Mouse (Mus musculus) cerebellum, adult 11-12 months (tissue): ENCODE measurements around the gene Fndc8.

Experiments
- DNase-seq: peaks from one replicate; pipeline ENCODE4 v3.0.0; 2022

Fndc8 gene

DNA sequence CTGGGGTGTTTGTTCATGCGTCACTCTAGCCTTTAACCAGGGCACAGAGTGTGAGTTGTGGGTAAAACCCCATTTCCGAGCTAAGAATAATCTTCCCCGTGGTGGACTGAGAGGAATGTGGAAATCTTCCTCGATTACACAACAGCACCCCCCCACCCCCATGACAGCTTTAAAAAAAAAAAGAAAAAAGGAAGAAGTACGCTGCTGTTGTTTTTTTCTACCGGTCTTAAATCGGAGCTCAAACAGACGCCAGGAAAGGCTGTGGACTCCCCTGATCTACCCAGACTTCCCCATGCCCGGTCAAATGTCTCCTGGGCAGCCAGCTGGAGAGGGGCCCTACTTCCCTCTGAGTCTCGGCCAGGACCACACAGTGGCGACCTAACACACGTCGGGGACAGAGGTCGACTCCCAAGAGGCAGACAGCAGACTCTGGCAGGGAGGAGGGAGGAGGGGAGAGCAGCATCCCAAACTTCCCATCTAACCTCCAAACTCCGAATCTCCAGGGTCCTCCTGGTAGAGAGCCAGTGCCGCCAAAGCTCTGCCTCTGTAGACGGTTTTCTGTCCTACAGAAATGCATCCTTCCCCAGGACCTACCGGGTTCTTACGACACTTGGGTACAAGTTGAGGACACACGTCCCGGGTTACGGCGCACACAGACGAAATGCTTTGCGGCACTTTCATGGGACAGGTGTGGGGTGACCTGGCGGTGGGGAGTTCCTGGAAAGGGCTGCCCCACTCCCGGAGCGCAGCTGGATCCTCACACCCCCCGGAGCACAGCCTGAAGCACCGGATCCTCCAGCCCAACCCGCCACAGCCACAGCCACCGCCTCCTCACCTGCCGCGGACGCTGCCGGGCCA lies 21.5 kb upstream of the Fndc8 start:
- no peak for DNase-seq

DNA sequence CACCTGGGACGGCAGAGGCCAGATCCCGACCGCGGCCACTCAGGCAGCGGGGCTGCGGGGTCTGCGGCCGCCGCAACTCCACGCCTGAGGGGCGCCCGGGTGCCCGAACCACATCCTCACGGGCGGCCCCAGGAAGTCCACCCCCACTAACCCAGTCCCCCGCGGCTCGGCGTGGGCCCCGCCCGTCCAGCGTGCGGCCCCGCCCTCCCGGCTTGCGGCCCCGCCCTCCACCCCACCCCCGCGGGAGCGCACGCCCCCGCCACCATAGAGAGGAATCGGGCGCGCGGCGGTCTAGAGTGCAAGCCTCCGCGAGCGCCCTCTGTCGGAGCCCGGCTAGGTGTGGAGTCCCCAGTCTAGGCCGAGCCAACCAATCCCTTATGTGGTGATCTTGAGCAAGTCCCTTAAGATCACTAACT lies 20.9 kb upstream of the Fndc8 start, which contains the start of gene Rffl:
Gene Rffl (minus strand): TSS at position 180 of the 416 bp plus-strand sequence.
- DNase-seq, result peak; percentile 88

DNA sequence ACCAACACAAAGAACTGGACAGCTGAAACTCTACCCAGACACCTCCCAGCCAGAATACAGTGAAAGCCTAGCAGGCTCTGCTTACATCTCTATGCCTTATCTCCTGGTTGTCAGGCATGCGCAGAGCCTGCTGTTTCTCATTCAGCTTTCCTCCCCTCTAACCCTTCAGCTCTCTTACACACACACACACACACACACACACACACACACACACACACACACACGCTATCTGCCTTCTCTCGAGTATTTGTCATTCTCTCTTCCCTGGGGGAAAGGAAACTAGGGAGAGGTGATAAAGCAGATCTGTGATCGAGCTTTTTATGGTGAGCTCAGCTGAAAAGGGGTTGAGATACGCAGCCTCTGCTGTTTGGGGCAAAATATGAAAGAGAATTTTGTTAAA lies 17.0 kb upstream of the Fndc8 start:
- no peak for DNase-seq

DNA sequence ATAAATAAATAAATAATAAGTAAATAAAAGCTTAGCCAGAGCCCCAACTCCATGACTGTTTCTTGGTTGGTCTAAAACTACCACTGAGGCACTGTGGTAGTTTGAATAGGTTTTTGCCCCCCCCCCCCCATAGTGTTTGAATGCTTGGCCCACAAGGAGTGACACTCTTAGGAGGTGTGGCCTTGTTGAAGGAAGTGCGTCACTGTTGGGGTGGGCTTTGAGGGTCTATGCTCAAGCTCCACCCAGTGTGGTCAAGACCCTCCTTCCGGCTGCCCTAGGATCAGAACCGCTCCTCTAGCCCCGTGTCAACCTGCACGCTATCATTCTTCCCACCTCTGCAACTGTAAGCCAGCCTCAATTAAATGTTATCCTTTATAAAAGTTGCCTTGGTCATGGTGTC lies 16.3 kb upstream of the Fndc8 start:
- DNase-seq, result no peak

DNA sequence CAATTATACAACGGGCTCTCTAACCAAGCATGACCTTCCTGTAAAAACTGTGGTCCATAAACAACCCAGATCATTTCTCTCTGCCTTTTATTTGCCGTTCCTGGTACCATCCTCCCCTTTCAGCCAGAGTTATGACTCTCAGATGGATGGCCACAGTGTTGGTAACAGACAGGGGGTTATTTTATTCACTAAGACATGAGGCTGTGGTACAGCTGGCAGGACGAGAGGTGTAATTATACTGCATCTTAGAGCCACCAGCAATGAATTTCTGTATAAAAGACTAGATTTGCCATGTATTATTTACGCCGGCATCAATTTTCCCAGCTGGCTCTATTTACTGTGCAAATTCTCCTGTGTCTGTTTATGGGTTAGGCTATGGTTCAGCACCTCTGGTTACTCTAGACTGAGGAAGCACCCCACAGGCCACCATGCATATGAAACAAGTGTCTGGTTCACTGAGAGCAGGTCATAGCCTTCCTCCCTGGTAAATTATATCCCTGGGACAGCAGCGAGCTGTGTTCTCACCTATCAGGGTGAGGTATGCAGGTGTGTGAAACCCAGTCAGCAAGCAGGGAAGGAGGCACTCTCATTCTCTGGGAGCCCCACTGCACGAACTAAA lies 14.1 kb upstream of the Fndc8 start:
- no peak for DNase-seq

DNA sequence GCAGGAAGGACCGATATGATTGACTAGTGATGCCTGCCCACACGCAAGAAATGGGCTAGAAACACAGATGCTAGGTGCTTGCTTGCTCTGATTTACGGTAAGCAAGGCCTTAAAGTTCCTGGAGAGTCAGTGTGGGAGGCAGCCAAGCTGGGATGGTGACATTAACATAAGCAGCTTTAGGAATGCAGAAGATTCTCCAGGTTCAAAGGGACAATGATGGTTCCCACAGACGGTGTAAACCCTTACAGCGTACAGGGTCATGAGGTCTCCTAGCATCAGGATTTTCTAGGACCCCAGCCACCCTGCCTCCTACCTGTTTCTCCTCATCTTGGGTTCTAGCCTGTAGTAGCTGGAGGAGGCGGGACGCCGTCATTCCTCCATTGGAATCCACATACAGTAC lies 8.7 kb upstream of the Fndc8 start:
- no peak for DNase-seq

DNA sequence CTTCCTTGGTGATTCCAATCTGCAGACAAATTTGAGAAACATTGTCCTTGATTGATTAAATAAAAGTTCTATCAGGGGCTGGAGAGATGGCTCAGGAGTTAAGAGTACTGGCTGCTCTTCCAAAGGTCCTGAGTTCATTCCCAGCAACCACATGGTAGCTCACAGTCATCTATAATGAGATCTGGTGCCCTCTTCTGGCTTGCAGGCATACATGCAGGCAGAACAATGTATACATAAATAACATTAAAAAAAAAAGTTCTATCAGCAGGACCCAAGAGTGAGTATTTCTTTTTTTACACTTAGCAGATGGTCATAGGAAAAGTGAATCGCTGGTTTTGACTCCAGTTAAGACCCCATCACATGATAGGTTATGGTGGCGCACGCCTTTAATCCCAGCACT lies 5.4 kb upstream of the Fndc8 start:
- DNase-seq, result no peak

DNA sequence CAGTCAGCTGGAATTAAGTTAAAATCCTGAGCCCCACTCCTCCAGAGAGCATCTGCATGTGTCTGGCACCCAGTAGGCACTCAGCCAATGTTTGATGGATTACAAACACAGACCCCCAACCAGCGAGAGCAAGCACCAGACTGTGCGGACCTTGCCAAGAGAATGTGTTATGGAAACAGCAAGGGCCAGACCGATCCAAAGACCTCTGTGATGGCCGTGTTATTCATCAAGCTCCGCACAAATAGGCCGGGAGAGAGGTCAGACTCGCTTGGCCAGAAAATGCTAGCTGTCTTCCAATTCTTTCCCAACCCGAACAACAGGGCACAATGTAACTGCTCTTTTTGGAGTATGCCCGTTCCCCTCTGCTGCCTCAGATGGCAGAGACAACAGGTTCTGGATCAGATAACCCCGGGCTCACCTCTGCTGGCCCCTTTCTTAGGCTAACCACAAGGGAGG lies 3.4 kb upstream of the Fndc8 start:
- DNase-seq, result no peak

DNA sequence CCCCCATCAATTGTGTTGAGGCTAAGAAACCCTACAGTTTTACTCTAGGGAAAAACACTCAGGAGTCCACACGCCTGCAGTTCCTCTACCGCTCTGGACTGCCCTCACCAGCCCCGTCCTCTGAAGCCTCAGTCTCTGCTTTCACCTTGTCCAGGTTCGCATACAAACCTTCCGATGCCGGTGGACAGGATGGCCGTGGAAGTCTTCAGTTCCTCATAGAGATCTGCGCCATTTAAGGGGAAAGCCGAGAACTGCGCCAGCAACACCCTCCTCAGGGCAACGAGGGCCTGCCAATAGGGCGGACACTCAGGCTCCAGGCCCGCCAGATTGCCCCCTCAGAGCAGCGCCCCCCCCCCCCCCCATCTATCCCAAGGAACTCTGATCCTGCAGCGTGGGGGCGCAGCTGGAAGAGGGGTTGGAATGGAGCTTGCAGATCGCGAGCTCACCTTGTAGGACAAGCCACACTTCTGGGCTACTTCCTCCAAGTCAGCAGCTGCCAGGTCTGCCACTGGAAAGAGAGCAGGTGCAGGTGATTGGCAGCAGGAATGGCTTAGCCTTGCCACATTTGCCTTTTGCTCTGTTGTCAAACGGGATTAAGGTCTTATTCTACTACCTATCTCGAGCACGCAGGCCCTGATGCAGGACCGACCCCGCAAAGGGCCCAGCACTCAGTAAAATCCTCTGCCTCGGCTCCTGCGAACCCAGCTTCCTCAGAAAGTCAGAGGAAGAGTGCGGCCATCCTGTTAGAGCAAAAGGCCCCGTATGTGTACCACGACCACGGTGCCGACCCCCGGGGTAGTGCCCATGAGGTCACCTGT lies 2.2 kb upstream of the Fndc8 start:
- peak; percentile 32 for DNase-seq

DNA sequence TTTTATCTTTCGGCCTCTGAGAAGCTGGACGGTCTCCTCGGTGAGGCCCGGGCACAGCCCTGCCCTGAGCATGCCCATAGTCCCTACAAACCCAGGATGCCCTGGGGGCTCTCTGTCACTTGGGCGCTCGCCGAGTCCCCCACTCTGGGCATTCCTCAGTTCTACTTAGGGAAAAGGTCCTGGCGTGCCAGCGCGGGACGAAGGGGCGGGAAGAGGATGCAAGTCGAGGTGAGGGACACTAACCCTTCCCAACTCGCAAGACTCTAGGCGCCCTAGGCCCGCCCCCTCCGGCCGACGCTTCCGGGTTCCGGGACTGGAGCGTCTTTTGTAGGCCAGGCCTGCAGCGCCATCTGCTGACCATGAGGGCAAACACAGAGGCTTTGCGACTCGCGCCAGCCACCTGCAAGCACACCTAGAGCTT lies 1.6 kb upstream of the Fndc8 start, which contains the start of gene Rad51d:
Gene Rad51d (minus strand): TSS at position 273 of the 421 bp plus-strand sequence.
- peak; percentile 93 for DNase-seq

DNA sequence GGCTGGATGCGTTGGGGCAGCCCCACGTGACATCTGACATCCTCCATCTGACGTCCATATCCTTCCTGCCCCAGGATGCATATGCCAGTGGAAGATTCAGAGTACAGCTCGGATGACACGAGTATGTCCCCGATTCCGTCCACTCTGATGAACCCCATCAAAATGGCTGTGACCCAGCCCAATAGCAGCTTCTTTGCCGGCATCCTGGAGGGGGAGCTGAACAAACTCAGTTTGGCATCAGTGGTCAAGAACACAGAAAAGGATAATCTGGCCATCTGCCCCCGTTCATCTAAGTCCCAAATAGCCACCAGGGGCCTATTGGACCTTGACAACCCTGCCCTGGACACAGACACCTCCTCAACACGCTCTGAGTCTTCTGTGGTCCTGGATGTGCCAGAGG lies 5.6 kb downstream of the Fndc8 start:
- DNase-seq, result no peak

DNA sequence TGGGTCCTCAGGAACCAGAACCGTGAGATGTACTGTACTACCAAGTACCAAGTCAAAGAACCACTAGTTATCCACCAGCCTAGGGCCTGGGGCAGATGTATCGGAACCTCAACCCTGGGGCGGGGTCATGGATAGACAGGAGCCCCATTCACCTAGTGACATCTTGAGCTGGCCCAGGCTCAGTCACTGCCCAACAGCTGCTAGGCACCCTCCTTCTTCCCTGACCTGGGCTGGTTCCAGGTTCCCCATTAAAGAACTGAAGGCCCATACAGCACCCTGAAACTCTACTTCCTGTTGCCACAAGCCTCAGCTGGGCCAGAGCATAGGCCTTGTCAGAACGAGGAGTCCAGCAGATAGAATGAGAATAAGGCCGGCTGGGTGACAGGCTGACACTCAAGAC lies 7.8 kb downstream of the Fndc8 start:
- no peak for DNase-seq

DNA sequence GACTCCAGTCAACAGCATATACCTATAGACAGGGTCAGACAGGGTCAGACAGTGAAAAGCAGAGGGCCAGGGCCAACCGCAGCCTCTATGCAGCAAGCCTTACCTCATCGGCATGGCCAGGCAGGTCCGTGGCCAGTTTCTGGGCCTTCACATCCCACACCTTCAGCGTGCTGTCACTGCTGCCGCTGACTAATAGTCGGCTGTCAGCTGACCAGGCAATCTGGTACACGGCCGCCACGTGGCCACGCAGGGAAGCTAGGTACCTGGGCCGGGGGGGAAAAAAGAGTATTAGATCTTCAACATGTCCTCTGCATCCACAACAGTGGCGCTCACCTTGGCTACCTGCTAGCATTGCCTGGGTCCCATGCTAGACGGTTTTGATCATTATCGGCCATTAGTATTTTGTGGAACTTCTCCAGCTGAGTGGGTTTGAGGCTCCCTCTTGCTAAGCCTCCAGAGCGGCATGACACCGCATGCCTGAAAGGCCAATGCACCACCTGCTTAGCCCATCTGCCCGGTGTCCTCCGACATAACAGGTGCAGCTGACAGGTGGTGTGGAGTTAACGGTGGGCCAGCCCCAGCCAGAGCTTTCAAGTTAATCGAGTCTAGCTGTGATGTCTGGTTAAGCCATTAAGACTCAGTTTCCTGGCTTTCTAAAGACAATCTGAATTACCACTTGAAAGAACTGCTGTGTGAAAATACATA lies 9.8 kb downstream of the Fndc8 start:
- DNase-seq, result peak; percentile 77

DNA sequence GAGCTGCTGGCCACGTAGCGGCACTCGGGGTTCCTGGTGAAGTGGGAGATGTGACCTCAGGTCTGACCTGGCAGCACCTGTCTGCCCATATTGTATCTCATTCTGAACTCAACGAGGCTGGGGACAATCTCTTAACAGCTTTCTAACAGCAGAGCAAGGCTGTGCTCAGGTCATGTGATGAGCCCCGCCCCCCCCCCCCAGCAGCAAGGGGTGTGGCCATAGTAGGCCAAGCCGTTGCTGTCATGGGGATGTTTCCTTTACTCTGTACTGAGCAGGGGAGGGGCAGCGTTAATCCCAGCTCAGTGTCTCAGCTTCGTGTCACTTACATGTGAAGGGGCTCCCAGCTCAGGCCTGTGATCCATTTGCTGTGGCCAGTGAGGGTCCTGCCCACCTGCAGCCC lies 13.0 kb downstream of the Fndc8 start:
- DNase-seq, result no peak

DNA sequence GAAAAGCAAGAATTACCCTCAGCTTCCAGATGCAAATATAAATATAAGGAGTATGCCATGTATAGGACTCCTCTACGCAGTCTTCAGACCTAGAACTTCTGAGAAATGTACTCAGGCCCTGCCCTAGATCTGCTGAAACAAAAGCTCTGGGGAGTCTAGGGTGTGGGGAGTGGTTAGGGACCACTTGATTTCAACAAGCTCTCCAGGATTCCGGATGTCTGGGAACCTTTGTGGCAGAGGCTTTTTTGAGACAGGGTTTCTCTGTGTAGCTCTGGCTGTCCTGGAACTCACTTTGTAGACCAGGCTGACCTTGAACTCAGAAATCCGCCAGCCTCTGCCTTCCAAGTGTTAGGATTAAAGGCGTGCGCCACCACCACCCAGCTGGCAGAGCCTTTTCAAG lies 13.9 kb downstream of the Fndc8 start:
- no peak for DNase-seq

DNA sequence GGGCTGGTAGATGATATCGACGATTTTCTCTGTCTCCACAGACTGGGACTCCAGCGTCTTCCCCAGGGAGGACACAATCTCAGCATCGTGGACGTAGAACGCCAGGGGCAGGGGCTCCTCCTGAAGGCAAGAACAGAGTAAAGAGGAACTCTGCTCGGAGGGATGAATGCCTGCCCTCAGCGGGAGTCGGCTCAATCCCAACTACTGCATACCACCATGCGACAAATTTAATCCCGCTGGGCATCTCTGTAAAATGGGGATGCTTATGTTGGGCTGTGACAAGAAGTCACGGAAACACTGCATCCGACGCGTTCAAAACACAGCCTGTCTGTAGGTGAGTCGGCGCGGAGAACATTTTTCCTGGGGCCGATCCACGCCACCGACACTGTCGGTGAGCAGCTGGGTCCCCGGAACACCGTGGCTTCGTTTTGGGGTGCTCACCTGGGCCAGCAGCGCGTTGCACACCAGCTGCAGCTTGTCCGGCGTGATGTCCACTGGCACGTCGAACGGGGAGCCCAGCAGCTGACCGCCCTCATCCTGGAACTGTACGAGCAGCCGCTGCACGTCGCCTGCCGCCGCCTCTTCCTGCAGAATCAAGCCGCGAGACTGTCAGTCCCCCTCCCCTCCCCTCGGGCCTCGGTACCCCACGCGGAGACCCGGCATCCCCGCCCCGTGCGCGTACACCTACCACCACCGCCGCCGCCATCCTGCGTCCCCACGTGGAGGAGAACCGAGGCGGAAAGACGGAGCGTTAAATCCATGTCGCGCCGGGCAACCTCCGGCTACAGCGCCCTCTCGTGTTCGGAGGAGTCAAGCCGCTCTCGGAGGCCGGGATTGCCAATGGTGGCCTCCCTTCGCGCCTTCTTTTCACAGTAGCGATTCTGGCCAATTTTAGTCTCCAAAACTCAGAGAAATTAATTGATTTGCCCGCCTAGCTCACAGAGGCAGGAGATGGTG lies 16.0 kb downstream of the Fndc8 start, which contains the start of gene Nle1:
Gene Nle1 (minus strand): TSS at position 761 of the 957 bp plus-strand sequence.
- DNase-seq, result peak; percentile 87

DNA sequence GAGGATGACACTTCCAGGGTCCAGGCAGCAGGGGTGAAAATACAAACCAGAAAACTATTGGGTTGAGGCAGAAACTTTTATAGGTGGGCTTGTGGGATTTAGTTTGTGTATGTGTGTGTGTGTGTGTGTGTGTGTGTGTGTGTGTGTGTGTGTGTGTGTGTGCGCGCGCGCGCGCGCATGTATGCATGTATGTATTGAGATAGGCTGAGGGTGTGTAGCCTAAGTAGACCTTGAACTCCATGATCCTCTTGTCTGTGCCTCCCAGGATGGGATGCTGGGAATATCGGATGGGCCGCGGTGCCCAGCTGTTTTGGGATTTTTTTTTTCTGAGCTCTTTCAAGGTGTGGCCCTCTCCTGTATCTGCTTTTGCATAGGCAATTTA lies 16.7 kb downstream of the Fndc8 start:
- DNase-seq, result no peak

DNA sequence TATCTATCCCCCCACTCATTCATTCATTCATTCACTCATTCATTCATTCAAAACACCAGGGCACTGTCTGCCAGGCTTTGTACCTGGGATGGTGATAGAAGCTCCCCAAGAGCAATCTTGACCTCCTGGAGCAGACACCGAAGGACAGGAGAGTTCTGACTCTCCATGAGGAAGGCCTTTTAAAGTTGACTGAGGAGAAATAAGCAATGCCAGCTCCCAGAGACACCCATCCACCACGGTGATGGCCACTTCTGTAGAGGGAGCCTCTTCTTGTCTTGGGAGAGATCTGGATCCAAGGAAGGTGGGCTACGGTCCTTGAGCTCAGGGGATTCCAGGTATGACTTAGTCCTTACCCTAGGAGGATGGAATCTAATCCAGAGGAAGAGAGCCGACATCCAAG lies 18.3 kb downstream of the Fndc8 start, which contains the start of gene Unc45b:
Gene Unc45b (plus strand): TSS at position 301 of the 400 bp plus-strand sequence.
- no peak for DNase-seq

DNA sequence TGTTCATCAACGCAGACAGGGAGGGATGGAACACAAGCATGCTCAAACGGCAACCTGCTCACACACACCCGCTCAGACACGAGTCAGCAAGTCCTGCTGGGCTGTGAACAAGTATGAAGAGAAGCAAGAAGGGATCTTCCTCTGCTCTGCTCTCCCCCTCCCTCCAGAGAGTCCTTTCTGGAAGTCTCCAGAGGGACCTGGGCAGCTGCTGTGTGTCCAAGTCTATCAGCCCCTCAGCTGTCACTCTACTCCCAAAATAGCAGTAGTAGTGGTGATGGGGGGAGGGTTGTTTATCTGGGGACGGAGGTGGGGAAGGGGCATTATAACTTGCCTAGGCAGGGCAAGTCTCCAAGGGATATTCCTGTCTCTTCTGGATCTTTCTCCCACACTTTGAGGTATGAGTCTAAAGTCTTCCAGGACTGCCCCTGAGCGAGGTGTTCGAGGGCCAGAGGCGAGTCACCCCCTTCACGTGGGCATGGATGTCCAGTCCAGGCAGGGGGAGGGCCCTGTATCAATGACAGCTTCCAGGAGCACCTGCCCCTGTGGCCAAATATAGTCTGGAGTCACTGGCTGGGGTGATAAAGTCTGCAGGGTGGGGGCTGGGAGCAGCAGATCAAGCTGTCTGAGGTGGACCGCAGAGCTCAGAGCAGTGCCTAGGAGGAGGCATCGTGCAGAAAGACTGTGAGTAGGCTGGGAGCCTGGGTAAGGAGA lies 18.9 kb downstream of the Fndc8 start:
- no peak for DNase-seq

DNA sequence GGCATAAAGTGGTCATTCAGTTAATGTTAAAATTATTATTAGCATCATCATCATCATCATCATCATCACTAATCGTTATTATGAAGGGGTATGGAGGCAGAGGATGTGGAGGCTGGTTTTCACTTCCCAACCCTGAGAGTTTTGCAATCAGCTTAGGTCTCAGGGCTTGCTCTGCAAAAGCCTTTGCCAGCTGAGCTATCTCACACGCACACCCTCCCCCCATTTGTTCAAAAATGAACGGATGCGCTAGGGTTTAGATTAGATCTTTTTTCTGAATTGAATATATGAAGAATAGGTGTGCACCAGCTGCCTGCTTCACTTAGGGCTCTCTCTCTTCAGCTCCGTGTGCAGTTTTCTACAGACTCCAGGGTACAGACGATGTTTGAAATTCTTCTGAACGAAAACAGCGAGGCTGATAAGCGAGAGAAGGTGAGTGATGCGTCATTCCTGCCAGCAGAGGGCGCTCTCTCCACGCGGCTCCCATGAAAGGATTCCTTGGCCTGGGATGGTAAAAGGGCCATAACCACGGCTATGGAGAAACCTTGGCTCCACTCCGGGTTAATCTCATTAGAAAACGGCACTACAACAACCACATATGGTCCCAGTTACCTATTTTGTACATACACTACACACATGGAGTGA lies 22.9 kb downstream of the Fndc8 start:
- DNase-seq, result peak; percentile 50
